Comparison of ENCODE assay signal across 7 mouse cellular contexts in genomic region chr1:171101733-171102546, GRCm38 (mm10). TPM values are rescaled to one million over a fixed set of nuclear protein-coding genes. Genes with fewer than 3 reads are reported as not detected.
DNase-seq lines count a peak whose midpoint lies in the region; ATAC-seq and TF ChIP-seq lines count a peak whose summit lies in the region.

No protein-coding gene starts in this region.

- H3K36me3 ChIP-seq in embryonic facial prominence, embryonic 10.5 days (replicated peaks): no peaks in the 10 kb centered on the region
- H3K36me3 ChIP-seq in intestine, postnatal 0 days (ENCODE audit: control insufficient read depth, insufficient read depth): no peaks in the 10 kb centered on the region
- no peaks in the 10 kb centered on the region for H3K36me3 ChIP-seq in limb, embryonic 10.5 days
- no peaks in the 10 kb centered on the region for H3K36me3 ChIP-seq in midbrain, embryonic 12.5 days

- no peaks in the 10 kb centered on the region for H3K9me3 ChIP-seq in embryonic facial prominence, embryonic 10.5 days
- no peaks in the 10 kb centered on the region for H3K9me3 ChIP-seq in intestine, postnatal 0 days (ENCODE audit: control insufficient read depth)
- no peaks in the 10 kb centered on the region for H3K9me3 ChIP-seq in limb, embryonic 10.5 days (replicated peaks)
- no peaks in the 10 kb centered on the region for H3K9me3 ChIP-seq in midbrain, embryonic 12.5 days

- peak overlapping the region; percentile 66 for H3K4me3 ChIP-seq in embryonic facial prominence, embryonic 10.5 days
- peak overlapping the region; percentile 65 for H3K4me3 ChIP-seq in intestine, postnatal 0 days (ENCODE audit: low read depth, low read length)
- peak overlapping the region; percentile 69 for H3K4me3 ChIP-seq in limb, embryonic 10.5 days
- H3K4me3 ChIP-seq in midbrain, embryonic 12.5 days: peak overlapping the region; percentile 71

- peak overlapping the region; percentile 51 for H3K9ac ChIP-seq in intestine, postnatal 0 days (ENCODE audit: low read depth, low read length)
- peak overlapping the region; percentile 66 for H3K9ac ChIP-seq in midbrain, embryonic 12.5 days (replicated peaks)

- TF ChIP-seq CTCF in intestine, postnatal 0 days (IDR thresholded peaks at IDR 0.05; ENCODE audit: low read depth): peak; percentile 59

- H3K4me2 ChIP-seq in intestine, postnatal 0 days (replicated peaks; ENCODE audit: low read depth): peak overlapping the region; percentile 74
- peak overlapping the region; percentile 63 for H3K4me2 ChIP-seq in midbrain, embryonic 12.5 days (replicated peaks)

- ATAC-seq in granulocyte monocyte progenitor cell, adult 5-6 weeks (replicated peaks; ENCODE audit: poor library complexity, severe bottlenecking): peak; percentile 73
- ATAC-seq in intestine, postnatal 0 days: peak; percentile 80
- peak; percentile 90 for ATAC-seq in midbrain, embryonic 12.5 days (ENCODE audit: low FRiP score, low read depth)

- peak; percentile 95 for DNase-seq in adrenal gland, postnatal 10 days
- DNase-seq in embryonic facial prominence, embryonic 10.5 days (ENCODE audit: low spot score): peak; percentile 90
- peak; percentile 93 for DNase-seq in limb, embryonic 10.5 days (ENCODE audit: low spot score)
- DNase-seq in skeletal muscle tissue, adult 2 months (ENCODE audit: low read depth, low spot score): peak; percentile 86

- WGBS in embryonic facial prominence, embryonic 10.5 days: under 1% methylated on average over 40 of the region's 40 CpGs
- WGBS in intestine, postnatal 0 days: under 1% methylated on average over 40 of the region's 40 CpGs
- under 1% methylated on average over 40 of the region's 40 CpGs for WGBS in limb, embryonic 10.5 days
- WGBS in midbrain, embryonic 12.5 days: under 1% methylated on average over 40 of the region's 40 CpGs

- peak overlapping the region; percentile 80 for H3K27ac ChIP-seq in embryonic facial prominence, embryonic 10.5 days (replicated peaks)
- H3K27ac ChIP-seq in intestine, postnatal 0 days (ENCODE audit: low read depth, low read length): peak overlapping the region; percentile 50; the same call in 1 of the 2 replicates
- peak overlapping the region; percentile 77 for H3K27ac ChIP-seq in limb, embryonic 10.5 days
- peak overlapping the region; percentile 64 for H3K27ac ChIP-seq in midbrain, embryonic 12.5 days (replicated peaks)

- 0 out of 2 replicates have a peak, but pooled peaks cover 8% of the 10 kb centered on the region for H3K27me3 ChIP-seq in embryonic facial prominence, embryonic 10.5 days (replicated peaks; ENCODE audit: low read depth, poor library complexity, severe bottlenecking)
- no peaks in the 10 kb centered on the region for H3K27me3 ChIP-seq in intestine, postnatal 0 days (replicated peaks; ENCODE audit: control insufficient read depth, insufficient read depth, low read length)
- H3K27me3 ChIP-seq in limb, embryonic 10.5 days (ENCODE audit: low read depth, poor library complexity, severe bottlenecking): no peaks in the 10 kb centered on the region
- peaks cover 5% of the 10 kb centered on the region; the same call in 1 of the 2 replicates for H3K27me3 ChIP-seq in midbrain, embryonic 12.5 days

- peaks cover 23% of the 10 kb centered on the region for H3K4me1 ChIP-seq in embryonic facial prominence, embryonic 10.5 days
- no peaks in the 10 kb centered on the region for H3K4me1 ChIP-seq in intestine, postnatal 0 days (replicated peaks; ENCODE audit: control insufficient read depth, insufficient read depth, low read length)
- peaks cover 14% of the 10 kb centered on the region for H3K4me1 ChIP-seq in limb, embryonic 10.5 days
- peaks cover 5% of the 10 kb centered on the region; the same call in 1 of the 2 replicates for H3K4me1 ChIP-seq in midbrain, embryonic 12.5 days

RNA-seq across cellular contexts. Expression of gene Cfap126, which starts 11.8 kb away (rescaled TPM):
- 1 to 10 TPM in 1 of 2 experiments, under 1 TPM in 1; 0.51 to 1.3 TPM for total RNA-seq in adrenal gland, postnatal 10 days (2021)
- 1.1 and 2.0 TPM in 2 replicates for polyA plus RNA-seq in embryonic facial prominence, embryonic 10.5 days (2016; fragmentation: Nextera tagmentation; extraction: Ambion mirVana)
- total RNA-seq in granulocyte monocyte progenitor cell, adult 5-6 weeks (2014; fragmentation: Nextera tagmentation): 1.7 and 3.8 TPM in 2 replicates
- total RNA-seq in granulocyte monocyte progenitor cell, adult 5-6 weeks (2017): 0.47 and 1.5 TPM in 2 replicates
- polyA plus RNA-seq in intestine, postnatal 0 days (2015; fragmentation: Nextera tagmentation; extraction: Ambion mirVana): 1.9 and 2.9 TPM in 2 replicates
- 1.0 and 1.1 TPM in 2 replicates for polyA plus RNA-seq in limb, embryonic 10.5 days (2016; fragmentation: Nextera tagmentation; extraction: Ambion mirVana)
- 1.7 and 3.6 TPM in 2 replicates for polyA plus RNA-seq in midbrain, embryonic 12.5 days (2016; fragmentation: Nextera tagmentation; extraction: Ambion mirVana)

RNA-seq across cellular contexts. Expression of gene Fcgr3, which starts 37.2 kb away (rescaled TPM):
- 10 to 100 TPM in 1 of 2 experiments, 1 to 10 TPM in 1; 9.8 to 10.4 TPM for total RNA-seq in adrenal gland, postnatal 10 days (2021)
- 3.8 and 5.5 TPM in 2 replicates for polyA plus RNA-seq in embryonic facial prominence, embryonic 10.5 days (2016; fragmentation: Nextera tagmentation; extraction: Ambion mirVana)
- total RNA-seq in granulocyte monocyte progenitor cell, adult 5-6 weeks (2014; fragmentation: Nextera tagmentation): 274 and 310 TPM in 2 replicates
- total RNA-seq in granulocyte monocyte progenitor cell, adult 5-6 weeks (2017): 498 and 520 TPM in 2 replicates
- 13.9 and 15.8 TPM in 2 replicates for polyA plus RNA-seq in intestine, postnatal 0 days (2015; fragmentation: Nextera tagmentation; extraction: Ambion mirVana)
- 3.0 and 3.3 TPM in 2 replicates for polyA plus RNA-seq in limb, embryonic 10.5 days (2016; fragmentation: Nextera tagmentation; extraction: Ambion mirVana)
- 5.8 and 9.8 TPM in 2 replicates for polyA plus RNA-seq in midbrain, embryonic 12.5 days (2016; fragmentation: Nextera tagmentation; extraction: Ambion mirVana)

RNA-seq across cellular contexts. Expression of gene Sdhc, which starts 48.5 kb away (rescaled TPM):
- total RNA-seq in adrenal gland, postnatal 10 days (2021): 100 to 1,000 TPM; 746 to 845 TPM
- 260 and 264 TPM in 2 replicates for polyA plus RNA-seq in embryonic facial prominence, embryonic 10.5 days (2016; fragmentation: Nextera tagmentation; extraction: Ambion mirVana)
- 119 and 151 TPM in 2 replicates for total RNA-seq in granulocyte monocyte progenitor cell, adult 5-6 weeks (2014; fragmentation: Nextera tagmentation)
- 110 and 112 TPM in 2 replicates for total RNA-seq in granulocyte monocyte progenitor cell, adult 5-6 weeks (2017)
- polyA plus RNA-seq in intestine, postnatal 0 days (2015; fragmentation: Nextera tagmentation; extraction: Ambion mirVana): 439 and 453 TPM in 2 replicates
- polyA plus RNA-seq in limb, embryonic 10.5 days (2016; fragmentation: Nextera tagmentation; extraction: Ambion mirVana): 250 and 257 TPM in 2 replicates
- polyA plus RNA-seq in midbrain, embryonic 12.5 days (2016; fragmentation: Nextera tagmentation; extraction: Ambion mirVana): 225 and 229 TPM in 2 replicates

RNA-seq across cellular contexts. Expression of gene Mpz, which starts 48.6 kb away (rescaled TPM):
- 10 to 100 TPM; 10.1 to 20.4 TPM for total RNA-seq in adrenal gland, postnatal 10 days (2021)
- 0.48 and 0.91 TPM in 2 replicates for polyA plus RNA-seq in embryonic facial prominence, embryonic 10.5 days (2016; fragmentation: Nextera tagmentation; extraction: Ambion mirVana)
- total RNA-seq in granulocyte monocyte progenitor cell, adult 5-6 weeks (2014; fragmentation: Nextera tagmentation): 2.0 TPM in 1 of 2 replicates, not detected in the other
- total RNA-seq in granulocyte monocyte progenitor cell, adult 5-6 weeks (2017): not detected in 2 replicates
- 0.80 and 1.1 TPM in 2 replicates for polyA plus RNA-seq in intestine, postnatal 0 days (2015; fragmentation: Nextera tagmentation; extraction: Ambion mirVana)
- 0.44 TPM in 1 of 2 replicates, not detected in the other for polyA plus RNA-seq in limb, embryonic 10.5 days (2016; fragmentation: Nextera tagmentation; extraction: Ambion mirVana)
- polyA plus RNA-seq in midbrain, embryonic 12.5 days (2016; fragmentation: Nextera tagmentation; extraction: Ambion mirVana): 0.33 and 0.94 TPM in 2 replicates

Comparison
In these comparisons a context has a peak if more than half of its experiments do, and no peak if none do; other contexts are left out.
1. Peak in every context shown above with its lines: DNase-seq, ATAC-seq, H3K4me3 ChIP-seq and H3K27ac ChIP-seq.